Mouse (Mus musculus) spleen, postnatal 36 days (tissue): ENCODE data around the gene Wdr49.
"Not testable (repeated sequence)": the region's sequence is repeated elsewhere in the genome, so short reads cannot be mapped to it uniquely, and the experiment has no call there.

Experiments
- DNase-seq, 2 experiments: peaks; one replicate each; pipeline ENCODE4 v3.0.0; 2022; ENCODE audit warnings: low spot score in 2 of 2, mixed read lengths in 1 of 2

The Wdr49 gene

GRCm38 (mm10) chr3:75301072-75301471 lies 180.9 kb downstream of the Wdr49 start:
- DNase-seq = no peak

GRCm38 (mm10) chr3:75299464-75299863 lies 182.5 kb downstream of the Wdr49 start:
- not testable (repeated sequence) for DNase-seq

GRCm38 (mm10) chr3:75297758-75298111 lies 184.2 kb downstream of the Wdr49 start:
- no peak for DNase-seq

- no peak for DNase-seq
Observed at GRCm38 (mm10) chr3:75297026-75297757, 184.8 kb downstream of the Wdr49 start.

GRCm38 (mm10) chr3:75293243-75293642 lies 188.7 kb downstream of the Wdr49 start:
- DNase-seq = no peak

GRCm38 (mm10) chr3:75277455-75277854 lies 204.5 kb downstream of the Wdr49 start:
- no peak for DNase-seq

GRCm38 (mm10) chr3:75276522-75276921 lies 205.4 kb downstream of the Wdr49 start:
- DNase-seq = no peak

GRCm38 (mm10) chr3:75275127-75275526 lies 206.8 kb downstream of the Wdr49 start:
- DNase-seq = no peak

- DNase-seq = no peak
Observed at GRCm38 (mm10) chr3:75269978-75270377, 212.0 kb downstream of the Wdr49 start, which contains the start of gene Serpini2. TSS of gene Serpini2 (minus strand) at chr3:75270078.

- DNase-seq = no peak
Observed at GRCm38 (mm10) chr3:75259356-75259755, 222.6 kb downstream of the Wdr49 start.
